Mouse (Mus musculus) kidney, postnatal 0 days (tissue): ENCODE data around the gene Gtf2b. TPM values are rescaled to one million over a fixed set of nuclear protein-coding genes. Genes with fewer than 3 reads are reported as not detected.

Source experiments
- ATAC-seq: fragments of 200-750 bp; cut with Nextera tagmentation; replicated peaks from 2 replicates; pipeline ENCODE4 v1.8.0; 2017; ENCODE audit warnings: low read depth, moderate number of reproducible peaks, moderate TSS enrichment, moderate library complexity; ENCODE audit not compliant: low FRiP score
- DNase-seq: peaks from one replicate; pipeline ENCODE4 v3.0.0-alpha.2; 2016; ENCODE audit warnings: low spot score
- H3K27ac ChIP-seq: fragments of 300-500 bp; sonication (generic); 2 replicates; pipeline ENCODE4 v1.5.1; 2014; ENCODE audit warnings: mild to moderate bottlenecking
- H3K27me3 ChIP-seq: fragments of 300-500 bp; sonication (generic); 2 replicates; pipeline ENCODE4 v1.6.1; 2014; ENCODE audit warnings: low read length, mixed read lengths; ENCODE audit not compliant: insufficient read depth
- H3K36me3 ChIP-seq: fragments of 300-500 bp; sonication (generic); 2 replicates; pipeline ENCODE4 v1.6.1; 2014; ENCODE audit warnings: low read length, mixed read lengths; ENCODE audit not compliant: insufficient read depth
- H3K4me1 ChIP-seq: fragments of 300-500 bp; sonication (generic); replicated peaks from 2 replicates; pipeline ENCODE4 v1.6.1; 2014; ENCODE audit warnings: antibody characterized with exemption, low read length, mixed read lengths; ENCODE audit not compliant: insufficient read depth
- H3K4me2 ChIP-seq: fragments of 300-500 bp; sonication (generic); 2 replicates; pipeline ENCODE4 v1.6.1; 2014; ENCODE audit warnings: mild to moderate bottlenecking, low read length, moderate library complexity, mixed read lengths
- H3K4me3 ChIP-seq: fragments of 300-500 bp; sonication (generic); replicated peaks from 2 replicates; pipeline ENCODE4 v1.5.1; 2014; ENCODE audit warnings: low read depth, low read length
- H3K9ac ChIP-seq: fragments of 300-500 bp; sonication (generic); 2 replicates; pipeline ENCODE4 v1.6.1; 2014; ENCODE audit warnings: low read depth, low read length
- H3K9me3 ChIP-seq: fragments of 300-500 bp; sonication (generic); replicated peaks from 2 replicates; pipeline ENCODE4 v1.6.1; 2016; ENCODE audit warnings: low read length, inconsistent platforms, mixed read lengths
- CTCF ChIP-seq: IDR thresholded peaks from 2 replicates; pipeline ENCODE4 v1.5.1; 2016; ENCODE audit warnings: antibody characterized with exemption, low read depth, mild to moderate bottlenecking, moderate library complexity
- WGBS: fragments of 180-500 bp; shearing (Covaris S2); extraction: QIAGEN DNeasy Blood & Tissue Kit; methylation state at CpG from one replicate; pipeline ENCODE4 v1.1.7; 2014; 5-methylcytosine and 5-hydroxymethylcytosine counted together
- polyA plus RNA-seq: library from polyadenylated mRNA; unstranded; fragments of >200 nt; fragmentation: Nextera tagmentation; extraction: Ambion mirVana; gene quantifications from 2 replicates; pipeline ENCODE4 v1.2.1, GENCODE M21; 2015

The Gtf2b gene
- 79.0 and 84.9 TPM in 2 replicates for polyA plus RNA-seq

DNA sequence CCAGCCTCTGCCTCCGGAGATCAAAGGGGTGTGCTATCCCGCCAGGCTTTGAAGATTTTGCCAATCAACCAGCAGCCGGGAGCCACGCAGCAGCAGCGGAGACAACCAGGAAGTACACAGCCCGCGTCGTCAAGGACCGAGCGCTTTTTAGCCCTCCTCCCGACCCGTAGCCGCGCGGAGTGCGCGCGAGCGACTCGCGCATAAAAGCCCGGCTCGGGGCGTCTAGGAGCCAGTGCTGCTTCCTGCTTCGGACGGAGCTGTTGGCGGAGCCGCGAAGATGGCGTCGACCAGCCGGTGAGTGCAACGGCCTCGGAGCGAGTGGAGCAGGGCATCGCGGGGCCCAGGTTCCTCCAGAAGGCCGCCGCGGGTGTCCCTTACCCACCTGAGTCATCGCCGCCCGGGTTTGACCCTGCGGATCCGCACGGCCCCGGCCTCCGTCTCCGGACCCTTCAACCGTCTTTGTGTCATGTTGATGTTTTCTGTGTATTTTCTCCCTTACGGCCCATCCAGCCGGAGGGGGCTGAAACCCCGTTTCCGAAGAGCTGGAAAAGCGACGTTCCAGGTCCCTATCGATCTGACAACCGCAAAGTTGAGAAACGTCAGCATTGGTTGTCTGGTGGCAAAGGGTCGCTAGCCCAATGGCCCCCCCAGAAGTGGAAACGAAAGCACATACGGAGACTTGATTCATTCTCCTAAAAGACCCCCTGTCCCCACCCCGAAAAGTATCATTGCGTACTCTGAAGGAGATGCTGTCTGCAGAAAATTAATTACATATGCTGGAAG, at the start of gene Gtf2b:
Gene Gtf2b (plus strand): TSS at position 51 of the 783 bp plus-strand sequence.
- H3K4me2 ChIP-seq, result peak within 1 kb of the TSS; percentile 83
- no peaks in the 10 kb centered on the region for H3K9me3 ChIP-seq
- peak; percentile 100 for ATAC-seq
- H3K4me1 ChIP-seq, result no peaks in the 10 kb centered on the region
- H3K9ac ChIP-seq, result peak within 1 kb of the TSS; percentile 90
- peak within 1 kb of the TSS; percentile 96 for H3K4me3 ChIP-seq
- peak; percentile 95 for DNase-seq
- 0 out of 2 replicates have a peak, but pooled peaks have one; percentile 7 for TF ChIP-seq CTCF
- WGBS, result under 1% methylated on average over 64 of the region's 64 CpGs
- H3K27me3 ChIP-seq, result no peaks in the 10 kb centered on the region
- H3K36me3 ChIP-seq, result no peaks in the 10 kb centered on the region
- H3K27ac ChIP-seq, result peak within 1 kb of the TSS; percentile 79

GRCm38 (mm10) chr3:142725481-142725880, 39.4 kb upstream of the Gtf2b start:
- 0 out of 2 replicates have a peak, but pooled peaks cover 3% of the 10 kb centered on the region for H3K36me3 ChIP-seq
- ATAC-seq (0 out of 2 replicates have a peak, but pooled peaks have one; percentile 59), DNase-seq (no peak)
- no peak for TF ChIP-seq CTCF
- 56% methylated on average over 2 of the region's 2 CpGs for WGBS
- H3K4me1 ChIP-seq, result 0 out of 2 replicates have a peak, but pooled peaks cover 4% of the 10 kb centered on the region
- no peak overlapping the region for H3K4me2 ChIP-seq
- H3K9me3 ChIP-seq, result no peaks in the 10 kb centered on the region
- H3K27me3 ChIP-seq, result no peaks in the 10 kb centered on the region
- no peak overlapping the region for H3K9ac ChIP-seq
- H3K4me3 ChIP-seq, result no peak overlapping the region
- H3K27ac ChIP-seq, result no peak overlapping the region

- Histone ChIP-seq H3K4me1 (0 out of 2 replicates have a peak, but pooled peaks cover 4% of the 10 kb centered on the region), H3K9me3 (no peaks in the 10 kb centered on the region), H3K27me3 (no peaks in the 10 kb centered on the region), H3K36me3 (0 out of 2 replicates have a peak, but pooled peaks cover 3% of the 10 kb centered on the region), H3K9ac (no peak overlapping the region), H3K4me3 (no peak overlapping the region), H3K27ac (no peak overlapping the region), H3K4me2 (no peak overlapping the region)
- TF ChIP-seq CTCF, result no peak
- WGBS, result 54% methylated on average over 22 of the region's 22 CpGs
- ATAC-seq (peak; percentile 61; the same call in 1 of the 2 replicates), DNase-seq (no peak)
Observed at GRCm38 (mm10) chr3:142725969-142726672, 38.7 kb upstream of the Gtf2b start.

- no peak overlapping the region for H3K27ac ChIP-seq
- no peaks in the 10 kb centered on the region for H3K36me3 ChIP-seq
- no peak overlapping the region for H3K4me2 ChIP-seq
- H3K9ac ChIP-seq, result no peak overlapping the region
- no peak overlapping the region for H3K4me3 ChIP-seq
- WGBS, result 73% methylated on average over 12 of the region's 12 CpGs
- no peak for TF ChIP-seq CTCF
- H3K4me1 ChIP-seq, result no peaks in the 10 kb centered on the region
- H3K9me3 ChIP-seq, result no peaks in the 10 kb centered on the region
- DNase-seq (no peak), ATAC-seq (no peak)
- no peaks in the 10 kb centered on the region for H3K27me3 ChIP-seq
Observed at GRCm38 (mm10) chr3:142734291-142734690, 30.6 kb upstream of the Gtf2b start.

- Histone ChIP-seq H3K9me3 (no peaks in the 10 kb centered on the region), H3K9ac (no peak overlapping the region), H3K4me2 (no peak overlapping the region), H3K36me3 (no peaks in the 10 kb centered on the region), H3K4me3 (no peak overlapping the region), H3K4me1 (no peaks in the 10 kb centered on the region), H3K27ac (no peak overlapping the region), H3K27me3 (no peaks in the 10 kb centered on the region)
- WGBS, result 50% methylated on average over 7 of the region's 7 CpGs
- no peak for ATAC-seq
- DNase-seq, result peak; percentile 17
- no peak for TF ChIP-seq CTCF
Observed at GRCm38 (mm10) chr3:142740896-142741295, 23.9 kb upstream of the Gtf2b start.
